Mouse (Mus musculus) thymus, adult 2 months (tissue): ENCODE measurements at regions not wholly inside any gene's neighbourhood (a gene's known extent, or its start where the extent isn't known, plus 50 kb on each side); places are given as distances from the start of the nearest gene placed in this dataset.

ENCODE experiments used
- CTCF ChIP-seq: fragments of 200-500 bp; IDR thresholded peaks from 2 replicates; pipeline ENCODE4 v1.5.1; 2012; ENCODE audit warnings: mild to moderate bottlenecking, control low read depth, low read length, moderate library complexity, borderline replicate concordance; ENCODE audit not compliant: control insufficient read depth, poor library complexity, insufficient read depth; ENCODE audit errors: extremely low read depth
- POLR2A ChIP-seq: fragments of 200-500 bp; IDR thresholded peaks from 2 replicates; pipeline ENCODE4 v1.6.1; 2012; ENCODE audit warnings: mild to moderate bottlenecking, low read length, control low read depth, moderate library complexity; ENCODE audit not compliant: control insufficient read depth, poor library complexity, insufficient read depth; ENCODE audit errors: extremely low read depth

GRCm38 (mm10) chr16:20871726-20872125 lies 137.4 kb upstream of the Thpo start:
- TF ChIP-seq CTCF (no peak), POLR2A (no peak)
